Mouse (Mus musculus) cerebellum, postnatal 4 days (tissue): ENCODE results near the gene Nme4.

Experiments
- DNase-seq, 2 experiments: peaks; one replicate each; pipeline ENCODE4 v3.0.0; 2022; ENCODE audit warnings: low spot score in 2 of 2, mixed read lengths in 1 of 2

Nme4 gene

DNA sequence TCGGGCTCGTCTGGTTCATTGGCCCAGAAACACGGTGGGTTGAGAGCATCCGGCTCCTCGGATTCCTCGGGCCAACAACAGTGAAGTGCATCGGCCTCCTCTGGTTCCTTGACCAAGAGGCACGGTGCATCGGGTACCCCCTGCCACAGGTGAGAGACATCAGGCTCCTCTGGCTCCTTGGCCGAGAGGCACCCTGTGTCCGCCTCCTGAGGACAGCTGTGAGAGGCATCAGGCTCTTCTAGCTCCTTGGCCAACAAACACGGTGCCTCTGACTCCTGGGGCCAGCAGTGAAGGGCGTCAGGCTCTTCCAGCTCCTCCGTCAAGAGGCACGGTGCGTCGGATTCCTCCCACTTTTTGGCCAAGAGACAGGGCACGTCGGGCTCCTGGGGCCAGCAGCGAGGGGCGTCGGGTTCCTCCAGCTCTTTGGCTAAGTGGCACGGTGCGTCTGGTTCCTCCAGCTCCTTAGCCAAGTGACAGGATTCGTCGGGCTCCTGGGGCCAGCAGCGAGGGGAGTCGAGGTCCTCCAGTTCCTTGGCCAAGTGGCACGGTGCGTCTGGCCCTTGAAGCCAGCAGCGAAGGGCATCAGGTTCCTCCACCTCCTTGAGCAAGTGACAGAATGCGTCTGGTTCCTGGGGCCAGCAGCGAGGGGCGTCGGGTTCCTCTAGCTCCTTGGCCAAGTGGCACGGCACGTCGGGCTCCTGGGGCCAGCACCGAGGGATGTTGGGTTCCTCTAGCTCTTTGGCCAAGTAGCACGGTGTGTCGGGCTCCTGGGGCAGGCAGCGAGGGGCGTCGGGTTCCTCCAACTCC is 27.2 kb downstream of the Nme4 start:
- peak in 1 of 2 experiments; percentile 19 for DNase-seq

DNA sequence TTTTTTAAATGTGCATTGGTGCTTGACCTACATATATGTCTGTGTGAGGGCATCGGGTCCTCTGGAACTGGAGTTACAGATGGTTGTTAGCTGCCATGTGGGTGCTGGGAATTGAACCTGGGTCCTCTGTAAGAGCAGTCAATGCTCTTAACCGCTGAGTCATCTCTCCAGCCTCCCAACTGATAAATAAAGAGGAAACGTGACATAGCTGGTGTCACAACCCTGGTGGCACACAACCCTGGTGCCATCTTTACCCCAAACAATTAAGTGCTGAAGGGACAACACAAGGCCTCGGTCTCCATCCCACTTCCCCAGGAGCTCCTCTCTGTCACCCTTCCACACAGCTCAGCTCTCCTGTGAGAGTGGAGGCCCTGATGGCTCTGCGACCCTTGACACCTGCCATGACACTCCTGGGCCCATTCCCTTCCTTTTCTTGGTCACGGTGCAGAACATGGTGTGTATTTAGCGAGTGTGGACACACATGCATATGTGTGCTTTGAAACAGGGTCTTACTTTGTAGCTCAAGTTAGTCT is 28.8 kb downstream of the Nme4 start:
- DNase-seq: no peak

GRCm38 (mm10) chr17:26064916-26065315 is 30.5 kb downstream of the Nme4 start:
- no peak for DNase-seq

DNA sequence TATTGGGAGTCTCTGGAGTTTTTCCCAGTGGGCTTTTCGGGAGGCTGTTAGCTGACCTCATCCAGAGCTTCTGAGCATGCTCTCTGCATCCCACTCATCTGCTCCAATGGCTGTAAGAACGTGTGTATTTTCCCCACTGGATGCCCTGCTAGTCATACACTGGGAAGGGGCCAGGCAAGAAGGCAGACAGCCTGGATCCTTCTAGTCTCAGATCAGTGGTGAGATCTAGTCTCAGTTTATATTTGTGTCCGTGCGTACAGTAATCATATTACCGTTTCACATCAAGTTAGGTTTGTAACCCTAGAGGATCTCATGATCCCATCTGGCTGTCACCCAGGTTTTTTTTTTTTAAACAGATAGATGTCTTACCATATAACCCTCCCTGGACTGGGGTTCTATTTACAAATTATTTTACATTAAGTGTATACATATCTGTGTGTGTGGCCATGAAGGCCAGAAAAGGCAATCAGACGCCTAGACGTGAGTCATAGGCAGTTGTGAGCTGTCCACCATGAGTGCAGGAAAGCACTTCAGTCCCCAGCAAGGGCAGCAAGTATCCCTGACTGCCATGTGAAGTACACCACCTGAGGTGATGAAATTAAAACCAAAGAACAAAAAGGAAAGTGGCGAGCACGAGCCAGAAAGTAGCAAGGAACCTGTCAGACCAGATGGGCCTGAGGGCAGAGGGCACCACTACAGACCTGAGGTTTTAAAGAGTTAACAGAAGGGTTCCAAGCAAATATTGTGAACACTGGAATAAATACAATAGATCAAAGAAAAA is 37.4 kb downstream of the Nme4 start:
- no peak for DNase-seq

GRCm38 (mm10) chr17:26057278-26057677 is 38.1 kb downstream of the Nme4 start:
- no peak for DNase-seq

- DNase-seq: no peak
Observed at GRCm38 (mm10) chr17:26055164-26055563, 40.2 kb downstream of the Nme4 start.

DNA sequence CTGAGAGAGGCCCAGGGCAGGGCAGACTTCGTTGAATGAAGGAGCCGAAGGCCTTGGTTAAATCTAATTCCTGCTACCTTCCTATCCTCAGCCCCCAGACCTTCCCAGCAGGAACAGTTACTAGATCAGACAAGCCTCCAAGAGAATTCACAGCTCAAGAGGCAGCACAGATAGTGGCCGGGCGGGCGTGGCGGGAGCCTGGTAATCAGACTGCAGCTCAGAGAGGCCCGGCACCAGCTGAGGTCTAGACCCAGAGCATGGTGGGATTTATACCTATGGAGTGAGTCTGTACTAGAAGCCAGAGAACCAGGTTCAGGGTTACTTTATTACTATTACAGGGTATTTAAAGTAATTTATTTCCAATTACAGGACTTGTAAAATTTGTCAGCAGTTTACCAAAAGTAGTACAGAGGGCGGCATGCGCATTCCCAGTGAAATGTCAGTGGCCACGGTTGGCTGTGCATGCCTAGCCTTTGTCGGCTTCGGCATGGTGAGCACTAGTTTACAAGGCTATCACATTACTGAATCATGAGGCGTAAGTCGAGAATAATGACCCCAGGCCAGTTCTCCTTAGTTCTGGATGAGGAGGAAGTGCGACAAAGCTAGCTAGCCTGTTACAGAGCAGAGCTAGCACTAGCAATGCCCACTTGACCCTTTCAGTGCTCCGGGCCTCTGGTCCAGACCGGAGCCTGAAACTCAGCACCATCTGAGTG is 41.1 kb downstream of the Nme4 start:
- no peak for DNase-seq

GRCm38 (mm10) chr17:26052706-26053105 is 42.7 kb downstream of the Nme4 start:
- DNase-seq: no peak

GRCm38 (mm10) chr17:26052074-26052473 is 43.3 kb downstream of the Nme4 start:
- no peak for DNase-seq

DNA sequence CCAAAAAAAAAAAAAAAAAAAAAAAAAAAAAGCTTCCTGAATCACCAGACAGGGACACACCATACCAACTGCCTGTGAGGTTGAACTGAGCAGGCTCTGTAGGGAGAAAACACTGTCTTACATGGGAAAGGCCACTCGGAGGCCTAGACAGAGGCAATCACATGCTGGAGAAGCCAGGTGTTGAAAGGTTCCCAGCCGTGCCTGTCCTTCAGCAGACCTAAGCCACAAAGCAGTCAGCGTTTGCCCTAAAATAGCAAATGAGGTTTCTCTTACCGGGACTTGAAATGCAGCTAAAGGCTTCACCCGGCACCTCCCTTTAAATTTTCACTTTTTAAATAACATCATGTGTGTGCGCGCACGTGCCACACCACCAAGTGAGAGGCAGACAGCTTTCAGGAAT is 47.3 kb downstream of the Nme4 start:
- DNase-seq: no peak

GRCm38 (mm10) chr17:26046253-26046997 is 49.0 kb downstream of the Nme4 start:
- no peak for DNase-seq

GRCm38 (mm10) chr17:26045285-26045684 is 50.1 kb downstream of the Nme4 start:
- DNase-seq: no peak

DNA sequence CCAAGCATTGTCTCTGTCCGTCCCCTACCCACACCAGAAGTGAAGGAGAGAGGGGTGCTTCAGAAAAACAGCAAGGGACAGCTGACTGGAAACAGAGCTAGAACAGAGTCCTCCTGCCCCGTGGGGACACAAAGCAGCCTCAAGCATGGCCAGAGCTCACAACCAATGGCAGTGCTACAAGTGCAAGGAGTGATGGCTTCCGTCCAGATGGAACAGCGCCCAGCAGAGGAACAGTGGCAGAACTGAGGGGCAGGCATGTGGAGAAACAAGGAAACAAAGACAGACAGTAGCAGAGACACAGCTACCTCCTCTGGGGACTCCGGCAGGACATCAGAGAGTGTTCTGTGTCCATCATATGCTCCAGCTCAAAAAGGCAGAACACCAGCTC is 52.2 kb downstream of the Nme4 start:
- peak; percentile 75 to 95 for DNase-seq

- DNase-seq: no peak
Observed at GRCm38 (mm10) chr17:26042599-26043248, 52.7 kb downstream of the Nme4 start.
